Mouse (Mus musculus) forebrain, embryonic 14.5 days (tissue): Measurements from ENCODE around the gene Tpra1. TPM values are rescaled to one million over a fixed set of nuclear protein-coding genes. Genes with fewer than 3 reads are reported as not detected.

Experiments used
- ATAC-seq: fragments of 200-750 bp; cut with Nextera tagmentation; 2 replicates; pipeline ENCODE4 v1.8.0; 2017; ENCODE audit warnings: mild to moderate bottlenecking, moderate library complexity
- DNase-seq: peaks from one replicate; pipeline ENCODE4 v3.0.0-alpha.2; 2015; ENCODE audit warnings: low spot score
- H3K27ac ChIP-seq: fragments of 300-500 bp; sonication (generic); 2 replicates; pipeline ENCODE4 v1.5.1; 2014; ENCODE audit warnings: low read depth, mild to moderate bottlenecking, control low read depth, low read length, moderate library complexity
- H3K27me3 ChIP-seq: fragments of 300-500 bp; sonication (generic); replicated peaks from 2 replicates; pipeline ENCODE4 v1.6.1; 2014; ENCODE audit warnings: low read length, control low read depth, mixed read lengths; ENCODE audit not compliant: control insufficient read depth, insufficient read depth
- H3K36me3 ChIP-seq: fragments of 300-500 bp; sonication (generic); 2 replicates; pipeline ENCODE4 v1.6.1; 2014; ENCODE audit warnings: low read length, control low read depth; ENCODE audit not compliant: control insufficient read depth, insufficient read depth
- H3K4me1 ChIP-seq: fragments of 300-500 bp; sonication (generic); 2 replicates; pipeline ENCODE4 v1.6.1; 2014; ENCODE audit warnings: antibody characterized with exemption, low read length, control low read depth; ENCODE audit not compliant: control insufficient read depth, insufficient read depth
- H3K4me2 ChIP-seq: fragments of 300-500 bp; sonication (generic); 2 replicates; pipeline ENCODE4 v1.6.1; 2014; ENCODE audit warnings: mild to moderate bottlenecking, control low read depth, low read length
- H3K4me3 ChIP-seq: fragments of 300-500 bp; sonication (generic); 2 replicates; pipeline ENCODE4 v1.5.1; 2014; ENCODE audit warnings: low read depth, low read length, control low read depth
- H3K9ac ChIP-seq: fragments of 300-500 bp; sonication (generic); 2 replicates; pipeline ENCODE4 v1.6.1; 2014; ENCODE audit warnings: mild to moderate bottlenecking, low read length, control low read depth, moderate library complexity
- H3K9me3 ChIP-seq: fragments of 300-500 bp; sonication (generic); replicated peaks from 2 replicates; pipeline ENCODE4 v1.6.1; 2016; ENCODE audit warnings: low read length, control low read depth, mixed read lengths; ENCODE audit not compliant: control insufficient read depth
- WGBS: fragments of 180-500 bp; shearing (Covaris S2); extraction: QIAGEN DNeasy Blood & Tissue Kit; methylation state at CpG from one replicate; pipeline ENCODE4 v1.1.7; 2014; 5-methylcytosine and 5-hydroxymethylcytosine counted together
- polyA plus RNA-seq: library from polyadenylated mRNA; unstranded; fragments of >200 nt; fragmentation: Nextera tagmentation; extraction: Ambion mirVana; gene quantifications from 2 replicates; pipeline ENCODE4 v1.2.1, GENCODE M21; 2014

The Tpra1 gene
- polyA plus RNA-seq, 1 experiment from 2014 or later, result 32.9 TPM

DNA sequence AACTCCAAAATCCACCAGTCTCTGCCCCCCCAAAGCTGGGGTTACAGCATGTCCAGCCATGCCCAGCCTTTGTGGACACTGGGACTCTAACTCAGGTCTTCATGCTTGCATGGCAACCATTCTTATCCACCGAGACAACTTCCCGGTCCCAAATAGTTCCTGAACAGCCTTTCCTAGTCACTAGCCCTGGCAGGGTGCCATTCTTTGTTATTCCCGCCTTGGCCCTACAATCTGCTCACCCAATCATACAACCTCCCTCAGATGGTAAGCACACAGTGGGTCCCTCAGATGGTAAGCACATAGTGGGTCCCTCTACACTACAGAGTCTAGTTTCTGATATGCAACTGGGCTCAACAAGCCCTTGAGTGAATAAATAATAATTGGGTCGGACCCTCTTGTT lies 31.5 kb upstream of the Tpra1 start:
- Histone ChIP-seq H3K9me3 (no peaks in the 10 kb centered on the region), H3K4me2 (no peak overlapping the region), H3K4me1 (peaks cover 34% of the 10 kb centered on the region), H3K27ac (peak overlapping the region; percentile 94; the same call in 1 of the 2 replicates), H3K27me3 (no peaks in the 10 kb centered on the region), H3K36me3 (peaks cover 18% of the 10 kb centered on the region), H3K9ac (no peak overlapping the region), H3K4me3 (no peak overlapping the region)
- no peak for ATAC-seq
- WGBS, result 34% methylated on average over 4 of the region's 4 CpGs
- DNase-seq, result peak; percentile 49

DNA sequence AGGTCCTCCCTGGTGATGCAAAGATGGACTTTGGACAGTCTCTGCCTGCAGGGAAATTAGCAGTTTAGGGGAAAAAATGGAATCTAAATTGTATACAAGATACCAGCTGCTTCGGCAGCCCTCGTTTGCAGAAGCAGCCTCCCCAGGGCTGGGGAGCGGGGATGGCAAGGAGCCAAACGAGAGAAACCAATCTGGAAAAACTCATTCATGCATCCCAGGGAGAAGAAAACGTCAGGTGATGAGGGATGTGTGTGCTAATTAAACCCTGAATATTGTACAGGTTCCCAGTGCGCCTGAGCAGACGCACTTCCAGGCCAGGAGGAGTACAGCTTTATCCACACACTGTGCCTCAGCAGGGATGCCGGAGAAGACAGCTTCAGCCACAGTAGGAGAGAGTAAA lies 30.5 kb upstream of the Tpra1 start:
- Histone ChIP-seq H3K36me3 (peaks cover 16% of the 10 kb centered on the region), H3K9ac (peak overlapping the region; percentile 98; the same call in 1 of the 2 replicates), H3K27ac (peak overlapping the region; percentile 94), H3K4me3 (peak overlapping the region; percentile 95), H3K27me3 (no peaks in the 10 kb centered on the region), H3K9me3 (no peaks in the 10 kb centered on the region), H3K4me2 (peak overlapping the region; percentile 67), H3K4me1 (peaks cover 34% of the 10 kb centered on the region)
- ATAC-seq, result peak; percentile 30
- WGBS, result 10% methylated on average over 8 of the region's 8 CpGs
- DNase-seq, result peak; percentile 91

DNA sequence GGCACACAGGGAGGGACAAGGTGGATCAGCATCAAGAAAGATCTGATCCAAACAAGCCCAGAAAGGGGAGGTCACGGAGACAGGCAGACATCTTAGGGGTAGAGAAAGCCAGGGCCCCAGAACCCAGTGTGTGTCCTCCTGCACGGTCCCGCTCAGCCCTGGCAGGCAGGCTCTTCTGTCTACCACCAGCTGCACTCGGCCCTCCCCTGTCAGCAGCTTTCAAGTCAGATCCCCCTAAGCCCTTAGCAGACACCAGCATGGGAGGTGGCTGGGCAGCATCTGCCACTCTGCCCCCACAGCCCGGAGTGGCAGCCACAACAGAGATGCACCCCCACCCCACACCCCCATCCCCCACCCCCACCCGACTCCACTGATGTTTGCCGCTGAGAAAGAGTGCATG lies 29.2 kb upstream of the Tpra1 start:
- H3K4me2 ChIP-seq, result peak overlapping the region; percentile 67
- peak overlapping the region; percentile 98 for H3K9ac ChIP-seq
- peaks cover 34% of the 10 kb centered on the region for H3K4me1 ChIP-seq
- H3K4me3 ChIP-seq, result peak overlapping the region; percentile 95
- H3K27me3 ChIP-seq, result no peaks in the 10 kb centered on the region
- ATAC-seq (peak; percentile 61), DNase-seq (peak; percentile 74)
- H3K27ac ChIP-seq, result peak overlapping the region; percentile 94
- H3K36me3 ChIP-seq, result peaks cover 15% of the 10 kb centered on the region
- no peaks in the 10 kb centered on the region for H3K9me3 ChIP-seq
- 22% methylated on average over 6 of the region's 7 CpGs for WGBS

DNA sequence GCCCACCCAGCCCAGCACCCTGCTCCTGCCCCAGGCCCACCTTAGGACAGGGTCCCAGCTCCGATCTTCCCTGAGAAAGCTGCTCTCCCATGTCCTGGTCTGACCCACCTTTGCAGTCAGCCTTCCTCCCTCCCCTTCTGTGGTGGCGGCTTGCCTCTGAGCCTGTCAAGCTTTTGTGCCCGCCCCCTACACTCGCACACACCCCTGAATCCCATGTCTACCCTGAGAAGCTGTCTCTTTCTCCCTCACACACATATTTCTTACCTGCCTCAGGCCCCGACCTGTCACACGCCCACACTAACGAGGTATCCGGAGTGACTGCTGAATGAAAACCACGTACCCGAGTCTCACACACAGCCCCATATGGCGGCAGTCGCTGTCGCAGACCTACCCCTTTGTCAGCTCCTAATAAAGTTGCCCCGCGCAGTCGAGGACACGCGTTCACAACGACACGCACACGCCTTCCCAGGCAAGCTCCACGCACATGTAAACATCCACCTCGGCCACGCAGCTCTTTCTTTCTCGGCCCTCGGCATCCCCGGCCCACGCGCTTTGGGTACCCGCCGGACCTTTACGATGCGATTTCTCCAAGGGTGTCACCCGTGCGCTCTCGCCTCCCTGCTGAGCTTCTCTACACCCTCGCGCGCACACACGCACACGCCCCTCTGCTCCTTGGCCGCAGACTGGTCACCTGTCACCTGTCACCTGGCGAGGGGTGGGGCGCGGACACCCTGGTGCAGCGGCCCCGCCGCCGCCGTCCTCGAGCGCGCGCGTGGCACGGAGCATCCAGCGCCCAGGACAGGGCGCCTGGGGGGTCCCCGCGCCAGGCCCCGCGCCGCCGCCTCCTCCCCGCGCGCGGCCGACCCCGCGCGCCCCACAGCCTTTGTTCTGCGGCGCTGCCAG lies 27.8 kb upstream of the Tpra1 start:
- peak; percentile 74 for DNase-seq
- peaks cover 6% of the 10 kb centered on the region; the same call in 1 of the 2 replicates for H3K36me3 ChIP-seq
- H3K4me3 ChIP-seq, result peak overlapping the region; percentile 95
- H3K4me1 ChIP-seq, result peaks cover 34% of the 10 kb centered on the region
- 1% methylated on average over 63 of the region's 74 CpGs for WGBS
- peak overlapping the region; percentile 98 for H3K9ac ChIP-seq
- H3K27ac ChIP-seq, result peak overlapping the region; percentile 94
- H3K27me3 ChIP-seq, result no peaks in the 10 kb centered on the region
- H3K4me2 ChIP-seq, result peak overlapping the region; percentile 67
- ATAC-seq, result peak; percentile 55
- no peaks in the 10 kb centered on the region for H3K9me3 ChIP-seq

DNA sequence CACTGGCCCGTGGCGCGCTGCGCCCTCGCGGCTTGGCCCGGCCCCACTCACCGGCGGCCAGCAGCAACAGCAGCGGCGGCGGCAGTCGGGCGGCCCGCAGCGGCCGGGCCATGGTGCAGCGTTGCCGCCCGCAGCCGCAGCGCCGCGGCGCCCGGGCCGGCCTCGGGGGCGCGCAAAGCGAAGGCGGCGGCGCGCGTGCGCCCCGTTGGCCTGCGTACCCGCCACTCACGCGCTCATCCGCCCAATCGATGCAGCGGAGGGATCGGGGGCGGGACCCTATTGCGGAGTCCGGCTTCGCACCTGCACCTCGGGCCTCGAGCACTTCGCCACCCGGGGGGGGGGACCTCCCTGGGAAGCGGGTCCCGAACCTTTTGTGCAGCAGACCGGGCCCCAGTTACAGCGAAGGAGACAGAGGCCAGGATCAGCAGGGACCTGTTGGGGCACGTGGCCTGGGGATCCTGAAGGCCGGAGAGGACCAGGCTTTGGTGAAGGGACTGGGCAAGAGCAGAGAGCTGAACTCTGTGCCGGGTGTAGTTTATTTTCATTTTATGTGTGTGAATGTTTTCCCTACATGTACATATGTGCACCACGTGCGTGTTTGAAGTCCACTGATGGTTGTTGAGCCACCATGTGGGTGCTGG lies 27.1 kb upstream of the Tpra1 start, which contains the start of gene Podxl2:
Gene Podxl2, minus strand, starts transcription at position 177 of the 641 bp plus-strand sequence.
- Histone ChIP-seq H3K27ac (peak within 1 kb of the TSS; percentile 94), H3K9ac (peak within 1 kb of the TSS; percentile 98), H3K4me1 (peaks cover 32% of the 10 kb centered on the region), H3K9me3 (no peaks in the 10 kb centered on the region), H3K4me2 (peak within 1 kb of the TSS; percentile 67), H3K27me3 (no peaks in the 10 kb centered on the region), H3K36me3 (0 out of 2 replicates have a peak, but pooled peaks cover 2% of the 10 kb centered on the region), H3K4me3 (peak within 1 kb of the TSS; percentile 95)
- DNase-seq (peak; percentile 92), ATAC-seq (peak; percentile 71)
- 9% methylated on average over 33 of the region's 63 CpGs for whole genome bisulfite sequencing

DNA sequence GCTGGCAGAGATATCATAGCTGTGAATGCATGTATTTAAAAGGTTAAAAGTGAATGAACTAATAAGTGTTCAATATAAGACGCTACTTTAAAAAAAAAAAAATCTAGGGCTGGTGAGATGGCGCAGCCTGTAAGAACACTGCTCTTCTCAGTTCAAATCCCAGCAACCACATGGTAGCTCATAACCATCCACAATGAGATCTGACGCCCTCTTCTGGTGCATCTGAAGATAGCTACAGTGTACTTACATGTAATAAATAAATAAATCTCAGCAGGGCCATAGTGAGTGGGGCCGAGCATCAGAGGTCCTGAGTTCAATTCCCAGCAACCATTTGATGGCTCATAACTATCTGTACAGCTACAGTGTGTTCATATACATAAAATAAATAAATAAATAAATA lies 22.6 kb upstream of the Tpra1 start:
- no peak overlapping the region for H3K27ac ChIP-seq
- DNase-seq, result no peak
- 0 out of 2 replicates have a peak, but pooled peaks cover 2% of the 10 kb centered on the region for H3K4me1 ChIP-seq
- H3K4me3 ChIP-seq, result no peak overlapping the region
- H3K36me3 ChIP-seq, result peaks cover 21% of the 10 kb centered on the region
- H3K9ac ChIP-seq, result no peak overlapping the region
- no peaks in the 10 kb centered on the region for H3K9me3 ChIP-seq
- ATAC-seq, result no peak
- H3K27me3 ChIP-seq, result no peaks in the 10 kb centered on the region
- H3K4me2 ChIP-seq, result no peak overlapping the region
- WGBS, result 66% methylated on average over 4 of the region's 4 CpGs

DNA sequence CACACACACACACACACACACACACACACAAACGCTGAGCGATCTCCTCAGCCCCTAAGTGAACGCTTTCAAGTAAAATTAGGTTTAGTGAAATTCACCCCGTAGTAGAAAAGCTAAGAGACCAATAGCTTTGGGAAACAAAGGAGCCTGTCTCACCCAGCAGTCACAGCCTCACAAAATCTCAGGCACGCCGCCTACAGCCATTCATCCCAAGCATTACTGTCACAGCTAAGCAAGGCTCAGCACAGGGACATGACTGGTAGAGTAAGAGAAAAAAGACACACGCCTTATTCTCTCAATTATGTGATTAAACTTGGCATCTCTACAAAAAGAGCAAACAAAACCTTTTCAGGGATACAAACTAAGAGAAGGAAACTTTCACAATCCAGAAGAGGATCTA lies 20.7 kb upstream of the Tpra1 start:
- no peaks in the 10 kb centered on the region for H3K27me3 ChIP-seq
- 46% methylated on average over 7 of the region's 7 CpGs for WGBS
- peak overlapping the region; percentile 53; the same call in 1 of the 2 replicates for H3K27ac ChIP-seq

DNA sequence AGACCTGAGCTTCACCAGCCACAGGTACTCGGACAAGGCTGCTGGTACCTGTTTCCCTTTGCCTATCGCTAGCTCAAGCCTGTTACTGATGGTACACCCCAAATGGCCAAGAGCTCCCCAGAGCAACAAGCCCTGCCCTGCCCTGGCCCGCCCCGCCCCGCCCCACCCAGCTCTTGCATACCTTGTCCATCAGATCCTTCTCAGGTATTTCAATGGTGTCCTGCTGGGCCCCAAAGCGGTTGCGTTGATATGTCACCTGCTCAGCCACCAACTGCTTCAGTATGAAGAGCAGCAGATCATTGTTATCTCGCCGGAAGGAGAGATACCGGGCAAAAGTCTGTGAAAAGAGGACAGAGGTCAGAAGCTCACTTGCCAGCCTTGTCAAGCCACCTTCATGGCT lies 17.9 kb upstream of the Tpra1 start:
- ATAC-seq (no peak), DNase-seq (no peak)
- H3K4me3 ChIP-seq, result no peak overlapping the region
- H3K9me3 ChIP-seq, result no peaks in the 10 kb centered on the region
- WGBS, result 98% methylated on average over 10 of the region's 10 CpGs
- H3K27me3 ChIP-seq, result no peaks in the 10 kb centered on the region
- H3K4me2 ChIP-seq, result no peak overlapping the region
- peaks cover 63% of the 10 kb centered on the region for H3K36me3 ChIP-seq
- 0 out of 2 replicates have a peak, but pooled peaks cover 2% of the 10 kb centered on the region for H3K4me1 ChIP-seq
- no peak overlapping the region for H3K27ac ChIP-seq
- H3K9ac ChIP-seq, result no peak overlapping the region

More for the DNA sequence above, 20.7 kb upstream of the Tpra1 start:
- no peak overlapping the region for H3K4me3 ChIP-seq
- no peak overlapping the region for H3K4me2 ChIP-seq
- DNase-seq (peak; percentile 67), ATAC-seq (peak; percentile 55; the same call in 1 of the 2 replicates)
- 0 out of 2 replicates have a peak, but pooled peaks cover 2% of the 10 kb centered on the region for H3K4me1 ChIP-seq
- peaks cover 36% of the 10 kb centered on the region for H3K36me3 ChIP-seq
- no peak overlapping the region; the same call in 1 of the 2 replicates for H3K9ac ChIP-seq
- no peaks in the 10 kb centered on the region for H3K9me3 ChIP-seq
